Mouse (Mus musculus) natural killer cell, adult 2 months (primary cell): ENCODE measurements around the gene Mgat3.

Source experiments
- DNase-seq, 2 experiments: peaks; one replicate each; pipeline ENCODE4 v3.0.0; 2022; ENCODE audit warnings: low spot score in 2 of 2

Gene Mgat3

DNA sequence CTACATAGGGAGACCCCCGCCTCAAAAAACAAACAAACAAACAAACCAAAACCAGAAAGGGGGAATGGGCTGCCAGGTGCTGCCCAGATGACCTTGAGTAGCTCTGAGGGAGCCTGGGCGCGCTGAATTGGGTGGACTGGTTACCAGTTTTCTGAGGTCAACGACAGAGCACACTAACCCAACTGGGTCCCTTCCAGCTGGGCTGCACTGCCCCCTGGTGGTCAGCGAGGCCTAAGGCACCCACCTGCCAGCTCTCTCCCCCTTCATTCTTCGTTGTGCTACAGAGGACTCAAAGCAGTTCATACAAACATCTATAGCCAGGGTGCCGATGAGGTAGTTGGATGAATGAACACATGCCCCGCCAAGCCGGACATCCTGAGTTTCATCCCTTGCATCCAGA is 51.7 kb downstream of the Mgat3 start:
- DNase-seq = peak; percentile 87 to 88

DNA sequence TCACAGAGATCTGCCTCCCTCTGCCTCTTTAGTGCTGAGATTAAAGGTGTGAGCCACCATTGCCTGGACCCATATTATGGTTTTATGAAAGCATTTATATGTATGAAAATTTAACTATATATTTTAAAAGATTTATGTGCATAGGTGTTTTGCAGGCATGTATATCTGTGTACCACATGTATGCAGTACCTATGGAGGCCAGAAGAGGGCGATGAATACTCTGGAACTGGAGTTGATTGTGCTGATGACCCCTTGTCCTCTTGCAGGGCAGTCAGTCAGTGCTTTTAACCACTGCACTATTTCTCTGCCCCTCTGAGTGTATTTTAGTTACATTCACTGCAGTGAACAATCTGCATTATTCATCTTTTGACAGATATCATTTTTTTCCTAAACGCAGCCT is 52.3 kb downstream of the Mgat3 start:
- DNase-seq = peak; percentile 67 to 74

DNA sequence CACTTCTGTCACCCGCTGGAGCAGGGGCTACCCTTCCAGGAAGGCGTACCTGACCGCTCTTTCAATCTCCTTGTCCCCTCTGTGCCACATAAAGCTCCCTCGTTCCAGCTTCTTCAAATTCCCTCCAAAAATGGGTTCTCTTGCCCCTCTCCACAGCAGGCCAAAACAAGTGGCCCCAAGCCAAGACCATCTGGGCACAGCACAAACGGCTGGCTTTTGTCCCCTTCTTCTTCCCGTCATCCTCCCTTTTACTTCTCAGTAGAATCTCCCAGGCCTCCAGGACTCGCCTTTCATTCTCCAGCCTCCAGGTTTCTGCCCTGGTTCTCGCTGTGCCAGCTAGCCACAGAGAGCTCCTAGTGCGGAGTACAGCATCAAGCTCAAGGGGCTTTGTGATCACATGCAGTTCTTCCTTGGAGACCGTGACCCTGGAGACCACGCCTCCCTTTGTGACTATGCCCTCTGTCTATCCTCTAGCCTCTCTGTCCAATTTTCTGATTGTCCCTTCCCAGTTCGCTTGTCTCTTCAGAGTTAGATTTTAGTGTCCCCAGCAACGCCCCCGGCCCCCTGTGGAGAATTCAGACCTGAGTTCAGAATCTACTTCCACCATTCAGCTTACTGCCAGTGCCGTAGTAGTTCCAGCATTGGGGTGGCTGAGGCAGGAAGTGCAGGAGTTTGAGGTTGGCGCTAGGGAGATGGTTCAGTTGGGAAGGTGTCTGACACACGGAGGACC is 54.7 kb downstream of the Mgat3 start:
- no peak for DNase-seq

DNA sequence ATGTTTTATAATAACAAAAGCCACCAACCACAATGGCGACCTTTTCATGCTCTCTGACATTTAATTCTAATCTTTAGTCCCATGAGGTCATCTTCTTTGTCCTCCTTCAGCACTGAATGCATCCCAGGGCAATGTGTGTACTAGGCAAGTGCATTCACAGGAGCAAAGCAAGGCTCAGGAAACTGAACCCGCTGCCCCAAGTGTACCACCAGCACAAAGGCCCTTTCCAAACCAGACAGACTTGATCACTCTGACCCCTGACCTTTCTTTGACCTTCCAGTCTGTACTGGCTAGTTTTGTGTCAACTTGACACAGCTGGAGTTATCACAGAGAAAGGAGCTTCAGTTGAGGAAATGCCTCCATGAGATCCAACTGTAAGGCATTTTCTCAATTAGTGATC is 58.8 kb downstream of the Mgat3 start:
- DNase-seq = no peak

DNA sequence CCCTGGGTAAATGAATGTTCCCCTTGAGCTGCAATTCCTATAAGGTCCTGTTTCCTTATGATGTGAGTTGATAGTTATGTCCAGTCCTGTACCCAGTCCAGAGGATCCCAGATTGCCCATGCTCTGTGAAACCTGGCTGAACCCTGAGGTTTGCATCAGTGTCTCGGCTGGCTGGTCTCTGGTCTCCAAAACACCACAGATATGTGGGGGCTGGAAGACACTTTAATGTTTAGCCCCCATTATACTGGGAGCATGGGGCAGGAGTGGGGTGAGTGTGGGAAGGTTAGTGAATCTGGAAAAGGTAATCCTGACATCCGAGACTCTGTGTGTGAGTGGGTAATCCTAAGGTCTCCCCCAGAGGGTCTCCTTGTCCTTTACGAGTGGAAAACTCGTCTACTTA is 59.5 kb downstream of the Mgat3 start:
- no peak for DNase-seq

DNA sequence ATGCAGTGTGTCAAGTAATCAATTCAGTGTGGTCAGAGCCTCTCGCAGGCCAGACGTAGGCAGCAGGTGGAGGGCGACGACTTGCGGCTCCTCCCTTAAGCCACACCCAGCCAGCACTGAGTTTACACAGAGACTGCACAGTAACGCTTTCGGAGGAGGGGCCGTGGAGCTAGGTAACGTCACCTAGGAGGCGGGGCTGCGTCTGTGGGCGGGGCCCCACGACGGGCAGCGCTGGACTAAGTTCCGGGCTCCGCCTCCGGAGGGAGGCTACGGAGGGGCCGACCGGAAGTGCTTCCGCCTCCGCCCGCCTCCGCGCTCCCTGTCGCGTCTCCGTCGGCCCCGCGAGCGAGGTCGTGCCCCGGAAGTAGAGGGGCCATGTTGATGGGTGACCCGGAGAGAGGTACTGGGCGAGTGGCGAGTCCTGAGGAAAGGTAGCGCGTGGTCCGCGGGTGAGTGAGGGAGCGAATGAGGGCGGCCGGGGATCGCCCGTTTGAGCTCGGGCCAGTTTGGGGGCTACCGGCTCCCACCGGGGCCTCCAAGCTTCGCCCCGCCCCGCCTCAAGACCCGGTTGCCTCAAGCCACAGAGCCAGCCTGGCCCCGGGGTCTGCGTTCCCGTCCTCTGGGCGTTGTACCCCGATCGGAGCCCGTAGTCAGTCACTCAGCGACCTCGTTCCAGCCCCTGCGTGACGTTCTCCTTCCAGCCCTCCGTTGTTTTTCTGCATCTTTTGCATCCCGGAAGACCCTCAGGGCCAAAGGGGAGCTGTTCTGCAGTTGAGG is 60.4 kb downstream of the Mgat3 start, which contains the start of gene Mief1:
Gene Mief1 (plus strand): TSS at position 286 of the 777 bp plus-strand sequence.
- DNase-seq = peak; percentile 99

DNA sequence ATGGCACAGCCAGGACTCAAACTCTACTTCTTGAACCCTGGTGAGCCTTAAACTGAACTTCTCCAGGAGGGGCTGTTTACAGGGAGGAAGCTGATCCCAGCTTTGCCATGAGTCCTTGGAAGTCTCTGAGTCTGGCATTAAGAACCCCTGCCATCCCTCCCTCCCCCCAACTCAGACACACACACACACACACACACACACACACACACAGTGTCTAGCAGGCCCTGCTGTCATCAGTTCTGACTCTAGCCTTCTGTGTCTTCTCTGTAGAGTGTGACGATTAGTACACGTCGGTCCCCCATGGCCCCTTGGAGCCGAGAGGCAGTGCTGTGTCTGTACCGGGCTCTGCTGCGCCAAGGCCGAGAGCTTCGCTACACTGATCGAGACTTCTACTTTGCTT is 62.0 kb downstream of the Mgat3 start, which contains the start of gene AC140267.1:
Gene AC140267.1 (plus strand): TSS at position 301 of the 400 bp plus-strand sequence.
- DNase-seq = no peak

DNA sequence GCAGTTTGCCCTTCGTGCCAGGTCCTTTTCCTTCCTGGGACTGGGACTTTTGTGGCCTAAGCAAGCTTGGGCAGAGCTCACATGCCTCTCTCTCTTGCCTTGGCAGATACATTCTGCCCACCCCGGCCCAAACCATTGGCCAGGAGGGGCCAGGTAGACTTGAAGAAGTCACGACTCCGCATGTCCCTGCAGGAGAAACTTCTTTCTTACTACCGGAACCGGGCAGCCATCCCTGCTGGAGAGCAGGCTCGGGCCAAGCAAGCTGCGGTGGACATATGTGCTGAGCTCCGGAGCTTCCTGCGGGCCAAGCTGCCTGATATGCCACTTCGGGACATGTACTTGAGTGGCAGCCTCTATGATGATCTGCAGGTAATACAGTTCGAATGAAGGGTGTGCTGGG is 74.6 kb downstream of the Mgat3 start:
- no peak for DNase-seq

DNA sequence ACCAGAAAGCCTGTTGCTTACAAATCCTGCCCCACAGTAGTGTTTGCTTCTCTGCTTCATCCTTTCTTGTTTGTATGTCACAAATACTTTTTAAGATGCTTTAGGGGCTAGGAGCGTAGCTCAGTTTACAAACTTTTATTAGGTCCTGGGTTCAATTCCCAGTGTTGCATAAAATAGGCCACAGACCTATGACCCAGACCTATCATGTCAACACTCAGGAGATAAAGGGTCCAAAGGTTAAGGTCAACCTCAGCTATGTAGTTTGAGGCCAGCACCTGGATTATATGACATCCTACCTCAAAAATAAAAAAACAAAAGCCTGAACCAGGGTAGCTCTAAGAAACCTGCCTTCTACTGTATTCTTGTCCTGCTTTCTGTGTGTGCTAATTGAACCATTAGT is 75.1 kb downstream of the Mgat3 start:
- DNase-seq = no peak

DNA sequence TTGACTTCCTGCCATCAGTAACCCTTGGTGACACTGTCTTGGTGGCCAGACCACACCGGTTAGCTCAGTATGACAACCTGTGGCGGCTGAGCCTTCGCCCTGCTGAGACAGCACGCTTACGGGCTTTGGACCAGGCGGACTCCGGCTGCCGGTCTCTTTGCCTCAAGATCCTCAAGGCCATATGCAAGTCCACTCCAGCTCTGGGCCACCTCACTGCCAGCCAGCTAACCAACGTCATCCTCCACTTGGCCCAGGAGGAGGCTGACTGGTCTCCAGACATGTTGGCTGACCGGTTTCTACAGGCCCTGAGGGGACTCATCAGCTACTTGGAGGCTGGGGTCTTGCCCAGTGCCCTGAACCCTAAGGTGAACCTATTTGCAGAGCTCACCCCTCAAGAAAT is 76.2 kb downstream of the Mgat3 start:
- DNase-seq = no peak

DNA sequence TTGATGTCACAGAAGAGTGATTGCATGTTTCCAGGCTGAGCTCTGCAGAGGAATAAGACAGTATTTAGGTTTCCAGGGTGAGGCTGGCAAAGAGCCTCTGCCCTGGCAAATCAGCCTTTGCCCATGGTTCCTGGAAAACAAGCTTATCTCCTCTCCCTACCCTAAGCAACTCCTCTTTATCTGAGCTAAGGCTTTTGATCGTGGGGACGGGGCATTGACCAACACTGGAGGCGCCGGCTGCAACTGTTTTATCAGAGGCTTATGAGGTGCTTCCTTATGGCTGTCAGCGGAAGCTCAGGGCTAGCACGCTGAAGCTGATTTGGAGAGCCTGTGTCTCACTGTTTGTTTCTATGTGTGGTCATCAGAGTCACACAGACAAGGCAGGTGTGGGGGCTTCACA is 77.1 kb downstream of the Mgat3 start:
- DNase-seq = no peak

DNA sequence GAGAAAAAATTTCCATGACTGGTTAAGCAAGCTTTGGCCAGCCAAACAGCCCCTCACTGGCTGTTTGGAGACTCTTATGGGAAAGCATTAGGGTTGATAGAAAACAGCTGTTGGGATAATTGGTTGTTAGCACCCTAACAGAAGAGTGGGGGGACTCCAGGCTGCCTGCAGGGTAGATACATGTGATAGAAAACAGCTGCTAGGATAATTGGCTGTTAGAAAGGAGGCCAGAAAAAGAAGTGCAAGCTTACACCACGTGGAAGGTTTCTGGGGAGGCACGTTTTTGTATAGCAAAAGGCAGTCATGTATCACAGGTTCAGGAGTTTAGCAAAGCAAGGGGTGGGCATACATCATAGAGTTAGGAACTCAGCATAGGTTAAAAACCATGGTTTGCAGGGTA is 80.0 kb downstream of the Mgat3 start:
- DNase-seq = no peak

DNA sequence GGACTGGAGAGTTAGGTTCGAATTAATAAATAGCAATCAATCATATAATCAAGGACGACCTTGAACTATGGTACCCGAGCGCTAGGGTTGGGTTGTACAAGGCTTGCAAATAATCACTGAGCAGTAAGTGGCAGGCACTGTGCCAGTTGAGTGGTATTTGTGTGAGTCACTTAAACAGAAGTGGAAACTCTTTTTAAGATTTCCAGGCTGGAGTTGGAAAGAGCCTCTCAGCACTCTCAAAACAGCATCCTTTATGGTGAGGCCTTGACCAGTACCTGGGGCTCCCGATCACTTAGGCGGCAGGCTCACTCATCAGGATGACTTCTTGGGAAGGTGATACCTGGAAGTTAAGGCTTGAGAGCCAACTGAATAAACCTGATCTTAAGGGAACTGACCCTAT is 80.7 kb downstream of the Mgat3 start:
- no peak for DNase-seq

DNA sequence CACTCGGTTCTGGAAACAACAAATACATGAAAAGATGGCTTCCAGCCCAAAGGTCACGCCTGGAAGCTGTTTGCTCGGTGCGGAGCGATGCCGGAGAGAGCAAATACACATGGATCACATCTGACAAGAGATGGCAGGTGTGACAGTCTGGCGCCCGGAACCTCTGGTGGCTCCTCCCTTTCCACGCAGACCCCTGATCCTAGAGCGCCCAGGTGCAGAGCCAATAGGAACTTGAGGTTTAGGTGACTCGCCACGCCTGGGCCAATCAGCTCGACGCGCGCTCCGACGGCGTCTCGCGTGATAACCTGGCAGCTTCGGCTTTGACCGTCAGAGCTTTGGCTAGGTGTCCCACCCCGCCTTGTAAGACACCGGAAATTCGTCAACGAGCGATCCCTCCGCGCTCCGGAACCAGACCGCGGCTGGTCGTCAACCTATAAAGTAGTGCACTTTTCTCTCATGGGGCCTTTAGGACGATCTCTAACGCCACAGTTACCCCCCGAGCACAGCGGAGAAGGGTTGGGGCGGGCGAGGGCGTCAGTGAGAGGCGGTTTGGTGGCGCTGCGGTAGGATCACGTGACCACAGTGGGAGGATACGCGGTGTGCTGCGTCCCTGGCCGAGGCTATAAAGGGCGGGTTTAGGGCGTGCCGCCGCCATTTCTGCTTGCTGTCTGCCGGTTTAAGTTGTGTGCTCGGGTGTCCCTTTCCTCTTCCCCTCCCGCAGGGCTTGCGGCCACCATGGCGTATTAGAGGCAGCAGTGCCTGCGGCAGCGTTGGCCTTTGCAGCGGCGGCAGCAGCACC is 81.5 kb downstream of the Mgat3 start, which contains the start of gene Atf4:
Gene Atf4 (plus strand): TSS at position 338 of the 799 bp plus-strand sequence.
- DNase-seq = peak; percentile 99

DNA sequence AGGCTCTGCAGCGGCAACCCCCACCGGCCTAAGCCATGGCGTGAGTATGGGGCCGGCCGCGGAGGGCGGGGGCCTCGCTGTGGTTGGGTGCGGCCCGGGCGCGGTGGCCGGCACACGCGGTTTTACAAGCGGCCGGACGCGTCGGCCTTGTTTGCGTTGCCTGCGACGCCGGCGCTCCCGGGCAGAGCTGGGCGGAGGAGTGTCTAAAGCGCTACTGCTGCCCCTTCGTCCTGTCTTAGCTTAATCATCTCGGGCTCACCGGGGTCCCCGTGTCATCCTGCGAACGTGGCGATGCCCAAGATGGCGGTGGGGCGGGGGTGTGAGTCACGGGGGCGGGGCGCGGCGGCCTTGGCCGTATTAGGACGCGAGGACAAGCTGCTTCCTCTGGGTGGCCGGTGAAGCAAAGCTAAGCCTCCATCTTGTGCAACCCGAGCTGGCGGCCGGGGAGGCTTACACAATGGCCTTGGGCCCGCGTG is 82.2 kb downstream of the Mgat3 start:
- DNase-seq = peak; percentile 85 to 86

DNA sequence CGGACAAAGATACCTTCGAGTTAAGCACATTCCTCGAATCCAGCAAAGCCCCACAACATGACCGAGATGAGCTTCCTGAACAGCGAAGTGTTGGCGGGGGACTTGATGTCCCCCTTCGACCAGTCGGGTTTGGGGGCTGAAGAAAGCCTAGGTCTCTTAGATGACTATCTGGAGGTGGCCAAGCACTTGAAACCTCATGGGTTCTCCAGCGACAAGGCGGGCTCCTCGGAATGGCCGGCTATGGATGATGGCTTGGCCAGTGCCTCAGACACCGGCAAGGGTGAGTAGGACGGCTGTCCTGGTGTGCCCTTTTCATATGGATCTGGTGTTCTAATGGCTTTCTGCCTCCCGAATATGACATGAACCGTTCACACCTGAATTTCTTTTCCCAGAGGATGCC is 82.7 kb downstream of the Mgat3 start:
- DNase-seq = no peak

DNA sequence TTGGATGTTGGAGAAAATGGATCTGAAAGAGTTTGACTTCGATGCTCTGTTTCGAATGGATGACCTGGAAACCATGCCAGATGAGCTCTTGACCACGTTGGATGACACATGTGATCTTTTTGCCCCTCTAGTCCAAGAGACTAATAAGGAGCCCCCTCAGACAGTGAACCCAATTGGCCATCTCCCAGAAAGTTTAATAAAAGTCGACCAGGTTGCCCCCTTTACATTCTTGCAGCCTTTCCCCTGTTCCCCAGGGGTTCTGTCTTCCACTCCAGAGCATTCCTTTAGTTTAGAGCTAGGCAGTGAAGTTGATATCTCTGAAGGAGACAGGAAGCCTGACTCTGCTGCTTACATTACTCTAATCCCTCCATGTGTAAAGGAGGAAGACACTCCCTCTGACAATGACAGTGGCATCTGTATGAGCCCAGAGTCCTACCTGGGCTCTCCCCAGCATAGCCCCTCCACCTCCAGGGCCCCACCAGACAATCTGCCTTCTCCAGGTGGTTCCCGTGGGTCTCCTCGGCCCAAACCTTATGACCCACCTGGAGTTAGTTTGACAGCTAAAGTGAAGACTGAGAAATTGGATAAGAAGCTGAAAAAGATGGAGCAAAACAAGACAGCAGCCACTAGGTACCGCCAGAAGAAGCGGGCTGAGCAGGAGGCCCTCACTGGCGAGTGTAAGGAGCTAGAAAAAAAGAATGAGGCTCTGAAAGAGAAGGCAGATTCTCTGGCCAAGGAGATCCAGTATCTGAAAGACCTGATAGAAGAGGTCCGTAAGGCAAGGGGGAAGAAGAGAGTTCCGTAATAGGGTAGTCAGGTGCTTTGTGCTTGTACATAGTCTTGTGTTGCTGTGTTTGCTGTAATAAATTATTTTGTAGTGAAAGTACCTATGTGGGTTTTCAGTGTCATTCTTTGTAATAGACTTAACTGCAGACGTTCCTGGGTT is 83.4 kb downstream of the Mgat3 start:
- DNase-seq = no peak

DNA sequence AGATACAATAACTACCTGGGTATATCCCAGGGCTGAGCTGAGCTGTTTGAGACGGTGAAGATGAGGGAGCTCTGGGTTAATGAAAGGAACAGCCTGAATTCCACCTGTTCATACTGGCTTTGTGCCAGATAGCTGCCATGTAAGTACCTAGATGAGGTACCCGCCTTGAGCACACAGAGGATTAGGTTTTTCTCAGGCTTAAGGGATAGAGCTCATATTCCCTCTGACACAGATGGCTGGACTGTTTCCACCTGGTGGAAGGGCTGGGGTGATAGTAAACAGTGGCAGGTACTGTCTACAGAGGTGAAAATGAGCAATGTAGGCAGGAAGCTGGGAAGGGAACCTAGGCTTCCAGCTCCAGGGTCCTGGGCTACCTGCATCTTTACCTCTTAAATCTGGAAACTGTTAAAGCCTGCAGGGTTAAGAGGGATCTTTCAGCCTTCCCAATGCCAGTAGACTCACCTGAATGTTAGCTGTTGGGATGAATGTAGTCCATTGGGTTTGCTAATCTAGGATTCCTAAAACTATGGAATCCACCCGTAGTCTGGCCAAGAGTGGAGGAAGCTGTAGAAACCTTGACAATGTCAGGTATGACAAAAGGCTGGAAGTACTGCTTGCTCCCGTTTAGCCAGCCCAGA is 84.2 kb downstream of the Mgat3 start:
- DNase-seq = no peak

DNA sequence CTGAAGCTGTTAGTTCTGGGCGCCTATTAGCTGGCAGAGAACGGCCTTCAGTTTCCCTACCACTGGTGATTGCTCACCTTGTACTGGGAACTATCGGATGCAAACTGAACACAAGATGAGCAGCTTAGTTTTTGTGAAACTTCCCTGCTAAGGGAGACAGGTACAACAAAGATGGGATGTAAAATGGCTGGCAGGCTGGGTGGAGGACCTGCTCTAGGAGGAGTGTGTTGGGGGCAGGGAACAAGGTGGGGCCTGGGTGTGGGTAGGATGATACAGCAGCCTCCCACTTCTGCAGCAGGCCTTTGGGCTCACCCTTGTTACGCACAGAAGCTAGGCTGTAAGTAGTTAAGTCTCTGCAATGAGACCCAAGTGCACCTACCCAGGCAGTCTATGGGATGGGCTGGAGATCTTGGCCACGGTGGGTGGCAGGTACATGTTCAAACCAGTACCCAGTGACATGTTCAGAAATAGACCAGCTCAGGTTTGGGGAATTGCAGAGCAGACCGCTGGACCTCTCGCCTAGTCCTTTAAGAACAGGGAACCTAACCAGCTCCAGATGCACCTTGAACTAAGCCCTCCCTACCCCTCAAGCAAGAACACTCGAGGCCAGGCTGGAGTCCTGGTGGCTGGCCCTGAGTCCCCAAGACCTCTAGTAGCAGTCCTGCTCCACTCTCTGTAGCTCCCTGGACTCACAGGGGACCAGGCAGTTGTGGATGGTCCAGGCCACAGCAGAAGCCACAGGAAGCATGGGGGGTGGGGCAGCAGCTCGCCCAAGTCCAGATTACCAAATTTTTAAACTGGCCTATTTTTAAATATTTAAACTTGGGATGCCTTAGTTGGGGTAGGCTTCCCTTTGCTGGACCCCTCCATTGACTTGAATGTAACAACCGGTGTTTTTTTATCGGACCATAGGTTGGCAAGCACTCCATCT is 85.0 kb downstream of the Mgat3 start:
- DNase-seq = no peak
